Mouse (Mus musculus) retina, embryonic 14.5 days (tissue): ENCODE results near the gene Il21.

ENCODE experiments used
- DNase-seq: peaks from one replicate; pipeline ENCODE4 v3.0.0-alpha.2; 2015; ENCODE audit warnings: low spot score

The Il21 gene

GRCm38 (mm10) chr3:37191953-37192352 is 40.5 kb downstream of the Il21 start:
- no peak for DNase-seq

GRCm38 (mm10) chr3:37185534-37185933 is 46.9 kb downstream of the Il21 start:
- DNase-seq: no peak

GRCm38 (mm10) chr3:37182415-37183269 is 49.8 kb downstream of the Il21 start:
- DNase-seq: peak; percentile 43

- DNase-seq: no peak
Observed at GRCm38 (mm10) chr3:37181041-37181440, 51.4 kb downstream of the Il21 start.

GRCm38 (mm10) chr3:37180039-37180743 is 52.2 kb downstream of the Il21 start:
- no peak for DNase-seq

- no peak for DNase-seq
Observed at GRCm38 (mm10) chr3:37179472-37179871, 53.0 kb downstream of the Il21 start.

GRCm38 (mm10) chr3:37174711-37175572 is 57.5 kb downstream of the Il21 start:
- no peak for DNase-seq

GRCm38 (mm10) chr3:37173285-37173684 is 59.2 kb downstream of the Il21 start:
- no peak for DNase-seq
